Mouse (Mus musculus): Measurements from ENCODE around the gene Lrp10. TPM values are rescaled to one million over a fixed set of nuclear protein-coding genes. Genes with fewer than 3 reads are reported as not detected.
A peak's percentile ranks its signal among the peaks of the same experiment; 100 is the strongest.

Gene Lrp10
- polyA plus RNA-seq, 1 experiment from 2014 or later, result 42.2 TPM

DNA sequence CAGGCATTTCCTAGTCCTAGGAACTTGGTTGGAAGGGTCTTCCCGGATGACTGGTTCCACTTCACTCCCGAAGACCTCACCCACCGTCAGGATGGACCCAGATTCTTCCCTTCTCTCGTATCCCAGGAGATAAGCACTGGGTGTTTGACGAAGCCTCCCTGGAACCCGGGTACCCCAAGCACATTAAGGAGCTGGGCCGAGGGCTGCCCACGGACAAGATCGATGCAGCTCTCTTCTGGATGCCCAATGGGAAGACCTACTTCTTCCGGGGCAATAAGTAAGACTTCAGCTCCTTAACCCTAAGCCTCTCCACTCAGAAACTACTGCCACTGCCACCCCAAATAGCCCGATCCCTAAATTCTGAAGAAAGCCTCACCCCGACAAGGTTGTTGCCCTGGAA is 24.8 kb upstream of the Lrp10 start:
- H3K9ac ChIP-seq, result no peak overlapping the region
- H3K27ac ChIP-seq (replicated peaks), result no peak overlapping the region
- H3K4me1 ChIP-seq, result peaks cover 26% of the 10 kb centered on the region
- H3K36me3 ChIP-seq, result peaks cover 64% of the 10 kb centered on the region
- H3K4me2 ChIP-seq, result no peak overlapping the region
- no peak for ATAC-seq (ENCODE audit: extremely low read depth, insufficient number of reproducible peaks, low FRiP score, low TSS enrichment)
- 81% methylated on average over 12 of the region's 12 CpGs for WGBS
- no peaks in the 10 kb centered on the region for H3K27me3 ChIP-seq (replicated peaks)
- H3K4me3 ChIP-seq, result no peak overlapping the region
- no peaks in the 10 kb centered on the region for H3K9me3 ChIP-seq

DNA sequence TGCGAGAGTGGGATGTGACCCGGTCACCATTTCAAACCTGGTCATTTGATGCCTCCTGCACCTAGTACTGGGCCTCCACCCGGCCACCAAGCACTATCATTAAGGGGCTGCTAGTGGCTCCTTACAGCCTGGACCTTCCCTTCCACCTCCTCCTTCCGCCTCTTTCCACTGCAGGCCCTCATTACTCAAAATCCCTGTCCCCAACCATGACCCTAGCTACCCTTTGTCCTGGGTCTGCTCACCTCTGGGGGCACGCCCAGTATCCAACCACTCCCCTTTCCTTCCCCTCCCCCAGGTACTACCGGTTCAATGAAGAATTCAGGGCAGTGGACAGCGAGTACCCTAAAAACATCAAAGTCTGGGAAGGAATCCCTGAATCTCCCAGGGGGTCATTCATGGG is 24.3 kb upstream of the Lrp10 start:
- Histone ChIP-seq H3K9ac (no peak overlapping the region), H3K4me1 (peaks cover 26% of the 10 kb centered on the region), H3K4me3 (no peak overlapping the region), H3K9me3 (no peaks in the 10 kb centered on the region), H3K27ac (replicated peaks) (no peak overlapping the region), H3K4me2 (no peak overlapping the region), H3K36me3 (peaks cover 64% of the 10 kb centered on the region), H3K27me3 (replicated peaks) (no peaks in the 10 kb centered on the region)
- WGBS, result 67% methylated on average over 7 of the region's 7 CpGs
- no peak for ATAC-seq (ENCODE audit: extremely low read depth, insufficient number of reproducible peaks, low FRiP score, low TSS enrichment)

DNA sequence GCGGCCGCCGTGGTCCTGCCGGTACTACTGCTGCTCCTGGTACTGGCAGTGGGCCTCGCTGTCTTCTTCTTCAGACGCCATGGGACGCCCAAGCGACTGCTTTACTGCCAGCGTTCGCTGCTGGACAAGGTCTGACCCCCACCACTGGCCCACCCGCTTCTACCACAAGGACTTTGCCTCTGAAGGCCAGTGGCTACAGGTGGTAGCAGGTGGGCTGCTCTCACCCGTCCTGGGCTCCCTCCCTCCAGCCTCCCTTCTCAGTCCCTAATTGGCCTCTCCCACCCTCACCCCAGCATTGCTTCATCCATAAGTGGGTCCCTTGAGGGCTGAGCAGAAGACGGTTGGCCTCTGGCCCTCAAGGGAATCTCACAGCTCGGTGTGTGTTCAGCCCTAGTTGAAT is 23.4 kb upstream of the Lrp10 start:
- Histone ChIP-seq H3K36me3 (peaks cover 62% of the 10 kb centered on the region), H3K27ac (replicated peaks) (no peak overlapping the region), H3K9me3 (no peaks in the 10 kb centered on the region), H3K27me3 (replicated peaks) (no peaks in the 10 kb centered on the region), H3K4me1 (peaks cover 29% of the 10 kb centered on the region), H3K4me2 (no peak overlapping the region), H3K4me3 (no peak overlapping the region), H3K9ac (0 out of 2 replicates have a peak overlapping the region, but pooled peaks have one; percentile 8)
- ATAC-seq (ENCODE audit: extremely low read depth, insufficient number of reproducible peaks, low FRiP score, low TSS enrichment), result no peak
- WGBS, result 88% methylated on average over 14 of the region's 14 CpGs

DNA sequence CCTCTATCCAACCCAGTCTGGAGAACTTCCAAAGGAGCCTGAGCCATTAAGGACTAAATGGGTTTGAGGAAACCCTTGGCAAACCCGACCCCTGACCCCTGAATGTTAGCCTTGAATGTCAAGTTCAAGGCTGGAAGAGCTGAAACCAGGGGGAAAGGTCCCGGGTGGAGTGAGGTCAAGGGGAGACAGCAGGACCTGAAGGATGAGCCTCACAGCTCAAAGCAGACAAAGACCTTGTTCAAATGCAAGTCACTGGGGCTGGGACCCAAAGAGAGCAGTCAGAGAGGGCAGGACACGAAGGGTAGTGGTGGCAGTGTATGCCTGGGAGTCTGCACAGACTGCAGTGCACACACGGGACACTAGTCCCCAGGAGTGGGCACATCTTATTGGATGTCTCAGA is 22.6 kb upstream of the Lrp10 start:
- WGBS, result 78% methylated on average over 4 of the region's 4 CpGs
- H3K36me3 ChIP-seq, result peaks cover 53% of the 10 kb centered on the region
- H3K27ac ChIP-seq (replicated peaks), result no peak overlapping the region
- H3K4me1 ChIP-seq, result peaks cover 33% of the 10 kb centered on the region
- H3K9ac ChIP-seq, result no peak overlapping the region
- no peak overlapping the region for H3K4me2 ChIP-seq
- no peaks in the 10 kb centered on the region for H3K9me3 ChIP-seq
- H3K27me3 ChIP-seq (replicated peaks), result no peaks in the 10 kb centered on the region
- ATAC-seq (ENCODE audit: extremely low read depth, insufficient number of reproducible peaks, low FRiP score, low TSS enrichment), result no peak
- H3K4me3 ChIP-seq, result no peak overlapping the region

DNA sequence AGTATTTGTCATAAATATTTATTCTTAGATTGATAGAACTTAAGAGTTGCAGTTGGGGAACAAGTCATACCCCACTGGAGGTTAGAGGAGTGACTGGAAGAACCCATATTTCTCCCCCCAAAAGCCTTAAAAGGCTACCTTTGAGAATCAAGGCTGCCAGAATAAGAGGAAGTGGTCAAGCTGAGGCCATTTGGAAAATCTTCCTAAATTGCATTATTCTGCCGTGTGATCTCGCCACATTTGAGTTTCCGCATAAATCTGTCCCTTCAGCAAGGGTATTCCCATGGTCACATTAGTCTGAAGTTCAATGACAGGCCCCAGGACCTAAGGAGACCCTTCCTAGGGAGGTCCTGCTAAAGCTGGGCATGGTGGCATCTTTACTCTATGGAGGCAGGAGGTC is 21.4 kb upstream of the Lrp10 start:
- ATAC-seq (ENCODE audit: extremely low read depth, insufficient number of reproducible peaks, low FRiP score, low TSS enrichment), result no peak
- Histone ChIP-seq H3K36me3 (peaks cover 42% of the 10 kb centered on the region), H3K4me1 (peaks cover 33% of the 10 kb centered on the region), H3K27ac (replicated peaks) (peak overlapping the region; percentile 38), H3K27me3 (replicated peaks) (no peaks in the 10 kb centered on the region), H3K4me3 (no peak overlapping the region), H3K9ac (no peak overlapping the region), H3K9me3 (no peaks in the 10 kb centered on the region), H3K4me2 (no peak overlapping the region)
- WGBS, result 83% methylated on average over 3 of the region's 3 CpGs

DNA sequence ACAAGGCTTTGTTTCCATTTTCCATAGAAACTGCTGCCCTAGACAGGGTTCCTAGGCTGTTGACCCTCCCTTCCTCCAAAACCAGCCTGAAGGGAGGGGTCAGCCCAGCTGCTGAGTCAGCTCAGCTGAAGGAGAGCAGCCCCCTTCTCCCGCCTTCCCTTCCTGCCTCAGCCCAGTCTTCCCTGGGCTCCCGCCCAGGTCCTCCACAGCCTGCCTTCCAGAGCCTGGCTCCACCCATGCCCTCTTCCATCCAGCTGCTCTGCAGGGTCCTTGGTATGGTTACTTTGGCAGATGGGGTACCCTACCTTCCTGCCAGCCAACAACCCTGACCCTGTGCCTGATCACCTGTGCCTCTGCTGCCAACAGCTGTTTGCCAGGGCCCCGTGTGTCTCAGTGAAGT is 20.7 kb upstream of the Lrp10 start:
- Histone ChIP-seq H3K9ac (no peak overlapping the region), H3K4me1 (peaks cover 33% of the 10 kb centered on the region), H3K4me3 (no peak overlapping the region), H3K36me3 (peaks cover 36% of the 10 kb centered on the region), H3K27me3 (replicated peaks) (no peaks in the 10 kb centered on the region), H3K9me3 (no peaks in the 10 kb centered on the region), H3K4me2 (no peak overlapping the region), H3K27ac (replicated peaks) (peak overlapping the region; percentile 76)
- ATAC-seq (ENCODE audit: extremely low read depth, insufficient number of reproducible peaks, low FRiP score, low TSS enrichment), result peak; percentile 65; the same call in 1 of the 2 replicates
- WGBS, result 49% methylated on average over 3 of the region's 3 CpGs

DNA sequence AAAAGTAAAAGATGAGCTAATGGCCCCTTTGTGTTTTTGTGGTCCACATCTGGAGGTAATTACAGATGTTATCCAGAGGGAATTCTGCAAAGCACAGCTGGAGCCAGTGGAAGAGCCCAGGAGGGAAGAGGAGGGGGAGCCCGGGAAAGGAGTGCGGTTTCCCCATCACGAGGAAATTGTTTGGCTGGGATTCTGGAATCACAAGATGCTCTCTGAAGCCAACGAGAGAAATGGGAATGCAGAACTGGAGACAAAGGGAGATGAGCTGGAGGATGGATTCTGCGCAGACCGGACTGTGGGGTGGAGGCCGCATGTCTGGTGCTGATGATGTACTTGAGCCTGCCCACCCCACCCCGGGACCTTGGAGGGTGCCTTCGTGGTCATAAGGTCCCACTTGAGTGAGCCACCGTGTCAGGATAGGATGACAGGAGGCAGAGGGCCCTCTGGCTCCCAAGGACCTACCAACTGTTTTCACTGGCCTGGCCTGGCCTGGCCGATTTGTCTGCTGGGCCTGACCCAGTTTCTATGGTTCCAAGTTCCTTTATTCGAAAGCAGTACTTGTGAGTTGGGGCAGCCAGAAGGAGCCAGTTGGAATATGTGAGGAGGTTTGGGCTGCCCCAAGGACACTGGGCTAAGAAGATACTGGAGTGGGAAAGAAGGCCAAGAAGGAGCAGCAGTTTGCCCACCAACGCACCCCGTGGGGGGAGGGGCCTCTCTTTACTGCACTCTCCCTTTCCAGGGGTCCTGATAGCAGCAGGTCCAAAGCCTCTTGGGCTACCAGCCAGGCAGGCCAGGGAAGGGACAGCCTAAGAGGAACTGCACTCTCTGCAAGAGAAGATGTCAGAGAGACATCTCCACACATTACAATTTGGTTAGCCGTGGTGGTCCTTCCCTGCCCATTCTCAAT is 20.0 kb upstream of the Lrp10 start:
- peaks cover 38% of the 10 kb centered on the region for H3K4me1 ChIP-seq
- ATAC-seq (ENCODE audit: extremely low read depth, insufficient number of reproducible peaks, low FRiP score, low TSS enrichment), result no peak
- H3K9me3 ChIP-seq, result no peaks in the 10 kb centered on the region
- H3K4me3 ChIP-seq, result no peak overlapping the region
- H3K27ac ChIP-seq (replicated peaks), result peak overlapping the region; percentile 76
- WGBS, result 55% methylated on average over 15 of the region's 15 CpGs
- H3K36me3 ChIP-seq, result peaks cover 29% of the 10 kb centered on the region
- no peak overlapping the region for H3K4me2 ChIP-seq
- no peak overlapping the region for H3K9ac ChIP-seq
- no peaks in the 10 kb centered on the region for H3K27me3 ChIP-seq (replicated peaks)

DNA sequence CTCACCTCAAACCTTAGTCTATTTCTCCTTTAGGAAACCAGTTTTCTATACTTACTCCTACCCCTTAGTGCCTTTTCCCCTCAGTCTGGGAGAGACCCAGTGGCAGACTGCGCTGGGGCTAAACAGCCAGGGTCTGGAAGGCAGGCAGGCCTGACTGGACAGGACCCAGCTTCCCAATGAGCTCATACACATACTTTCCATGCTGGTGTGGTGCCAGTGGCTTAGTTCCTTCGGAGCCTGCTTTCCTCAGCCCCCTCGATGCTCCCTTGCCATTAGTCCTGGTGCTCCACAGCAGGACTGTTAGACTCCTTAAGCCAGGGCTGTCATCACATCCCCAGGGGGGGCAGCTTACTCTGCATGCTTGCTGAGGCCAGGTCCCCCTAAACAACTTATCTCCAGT is 18.5 kb upstream of the Lrp10 start:
- H3K36me3 ChIP-seq, result peaks cover 13% of the 10 kb centered on the region
- WGBS, result 22% methylated on average over 3 of the region's 3 CpGs
- peaks cover 38% of the 10 kb centered on the region for H3K4me1 ChIP-seq
- H3K27ac ChIP-seq (replicated peaks), result peak overlapping the region; percentile 58
- peak overlapping the region; percentile 40; the same call in 1 of the 2 replicates for H3K9ac ChIP-seq
- no peak overlapping the region for H3K4me2 ChIP-seq
- H3K4me3 ChIP-seq, result no peak overlapping the region
- H3K27me3 ChIP-seq (replicated peaks), result no peaks in the 10 kb centered on the region
- ATAC-seq (ENCODE audit: extremely low read depth, insufficient number of reproducible peaks, low FRiP score, low TSS enrichment), result no peak
- H3K9me3 ChIP-seq, result no peaks in the 10 kb centered on the region

DNA sequence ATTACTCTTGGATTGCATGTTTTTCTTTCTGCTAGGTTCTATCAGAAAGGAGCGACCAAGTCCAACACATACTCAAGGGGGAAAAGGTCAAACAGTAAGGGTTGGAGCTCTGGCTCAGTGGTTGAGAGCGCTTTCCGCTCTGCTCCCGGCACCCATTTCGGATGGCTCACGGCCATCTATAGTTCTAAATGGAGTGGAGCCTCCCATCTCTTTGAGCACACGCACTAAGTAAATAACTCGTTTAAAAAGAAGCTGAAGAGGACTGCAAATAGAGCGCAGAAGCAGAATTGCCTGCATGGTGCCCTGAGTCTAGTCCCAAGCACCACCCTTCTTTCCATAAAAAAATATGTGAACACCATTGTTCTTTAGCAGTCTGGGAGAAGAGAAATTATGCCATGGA is 10.4 kb upstream of the Lrp10 start:
- H3K4me3 ChIP-seq, result no peak overlapping the region
- WGBS, result 83% methylated on average over 9 of the region's 9 CpGs
- H3K4me1 ChIP-seq, result peaks cover 4% of the 10 kb centered on the region
- no peak for ATAC-seq (ENCODE audit: extremely low read depth, insufficient number of reproducible peaks, low FRiP score, low TSS enrichment)
- no peaks in the 10 kb centered on the region for H3K36me3 ChIP-seq
- H3K27me3 ChIP-seq (replicated peaks), result peaks cover 10% of the 10 kb centered on the region
- H3K9me3 ChIP-seq, result no peaks in the 10 kb centered on the region
- H3K27ac ChIP-seq (replicated peaks), result no peak overlapping the region
- H3K9ac ChIP-seq, result no peak overlapping the region
- no peak overlapping the region for H3K4me2 ChIP-seq

DNA sequence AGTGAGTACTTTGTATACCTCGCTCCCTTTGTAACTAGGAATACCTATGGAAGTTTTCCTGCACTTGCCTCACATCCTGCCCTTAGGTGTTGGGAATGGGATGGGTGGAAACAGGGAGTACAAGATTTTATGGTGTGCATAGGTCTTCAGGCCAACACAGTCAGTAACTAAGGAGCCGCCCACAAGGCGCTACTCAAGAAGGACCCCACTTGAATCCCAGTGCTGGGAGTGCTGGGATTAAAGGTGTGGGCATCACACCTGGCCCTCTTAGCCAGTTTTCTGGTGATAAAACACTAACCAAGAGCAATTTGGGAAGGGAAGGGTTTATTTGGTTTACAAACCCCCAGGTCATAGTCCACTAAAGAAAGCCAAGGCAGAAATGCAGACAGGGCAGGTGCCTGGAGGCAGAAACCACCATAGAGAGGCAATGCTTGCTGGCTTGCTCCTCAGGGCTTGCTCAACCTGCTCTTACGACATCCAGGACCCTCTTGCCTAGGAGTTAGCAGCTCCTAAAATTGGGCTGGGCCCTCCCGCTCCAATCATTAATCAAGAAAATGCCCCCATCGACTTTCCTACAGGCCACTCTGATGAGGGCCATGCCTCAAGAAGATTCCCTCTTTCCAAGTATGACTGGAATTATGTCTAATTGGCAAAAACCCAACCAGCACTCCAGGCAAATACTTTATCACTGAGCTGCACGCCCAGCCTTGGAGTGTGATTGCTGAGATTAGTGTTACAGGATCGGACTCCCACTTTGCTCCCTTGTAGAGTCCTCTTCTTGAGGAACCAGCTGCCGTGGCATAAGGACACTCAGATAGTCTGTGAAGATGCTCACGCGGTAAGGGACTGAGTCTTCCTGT is 9.0 kb upstream of the Lrp10 start:
- Histone ChIP-seq H3K27ac (replicated peaks) (no peak overlapping the region), H3K4me3 (no peak overlapping the region)
- no peak for ATAC-seq (ENCODE audit: extremely low read depth, insufficient number of reproducible peaks, low FRiP score, low TSS enrichment)

DNA sequence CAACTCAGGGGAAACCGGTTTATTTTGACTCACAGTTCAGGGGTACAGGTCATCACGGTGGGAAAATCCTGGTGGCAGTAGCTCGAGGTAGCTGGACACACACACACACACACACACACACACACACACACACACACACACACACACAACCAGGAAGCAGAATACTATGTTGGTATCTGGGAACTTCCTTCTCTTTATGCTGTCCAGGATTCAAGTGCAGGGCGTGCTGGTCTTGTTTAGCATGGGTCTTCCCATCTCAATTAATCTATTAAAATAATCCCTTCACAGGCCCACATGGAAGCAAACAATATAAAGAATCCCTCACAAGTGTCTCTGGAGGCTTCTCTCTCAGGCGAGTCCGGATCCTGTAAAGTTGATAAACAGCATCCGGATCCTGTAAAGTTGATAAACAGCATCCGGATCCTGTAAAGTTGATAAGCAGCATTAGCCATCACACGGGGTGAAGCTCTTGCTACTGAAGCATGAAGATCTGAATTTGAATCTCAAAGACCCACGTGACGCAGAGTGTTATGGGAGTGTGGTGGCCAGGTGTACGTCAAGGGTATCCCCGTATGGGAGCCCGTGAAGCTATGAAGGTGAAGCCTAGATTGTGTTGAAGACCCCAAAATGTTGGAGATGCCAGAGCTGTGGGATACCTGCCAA is 5.9 kb upstream of the Lrp10 start:
- 73% methylated on average over 14 of the region's 14 CpGs for WGBS

More for the DNA sequence above, 9.0 kb upstream of the Lrp10 start:
- H3K4me2 ChIP-seq, result no peak overlapping the region
- no peaks in the 10 kb centered on the region for H3K9me3 ChIP-seq
- H3K27me3 ChIP-seq (replicated peaks), result peaks cover 10% of the 10 kb centered on the region
- H3K4me1 ChIP-seq, result no peaks in the 10 kb centered on the region
- WGBS, result 58% methylated on average over 11 of the region's 11 CpGs
- no peaks in the 10 kb centered on the region for H3K36me3 ChIP-seq
- H3K9ac ChIP-seq, result no peak overlapping the region

More for the DNA sequence above, 5.9 kb upstream of the Lrp10 start:
- Histone ChIP-seq H3K36me3 (no peaks in the 10 kb centered on the region), H3K9me3 (no peaks in the 10 kb centered on the region), H3K4me2 (no peak overlapping the region), H3K4me3 (no peak overlapping the region), H3K27ac (replicated peaks) (no peak overlapping the region), H3K4me1 (no peaks in the 10 kb centered on the region), H3K27me3 (replicated peaks) (no peaks in the 10 kb centered on the region), H3K9ac (no peak overlapping the region)
- ATAC-seq (ENCODE audit: extremely low read depth, insufficient number of reproducible peaks, low FRiP score, low TSS enrichment), result no peak

Data from heart, embryonic 13.5 days (tissue).